Mouse (Mus musculus) liver, adult 2 months (tissue): ENCODE data around the gene Dnajb8. TPM values are rescaled to one million over a fixed set of nuclear protein-coding genes. Genes with fewer than 3 reads are reported as not detected.

Experiments
- DNase-seq: peaks from one replicate; pipeline ENCODE4 v3.0.0-alpha.2; 2011; ENCODE audit warnings: low read depth, low spot score; ENCODE audit errors: extremely low read depth
- H3K27ac ChIP-seq: fragments of 200-500 bp; replicated peaks from 2 replicates; pipeline ENCODE4 v1.5.1; 2012; ENCODE audit warnings: low read depth, mild to moderate bottlenecking, control low read depth, inconsistent platforms, low read length; ENCODE audit not compliant: insufficient read depth
- H3K27me3 ChIP-seq: fragments of 200-500 bp; 2 replicates; pipeline ENCODE4 v1.6.1; 2012; ENCODE audit warnings: mild to moderate bottlenecking, moderate library complexity, low read length, inconsistent platforms; ENCODE audit not compliant: control insufficient read depth, insufficient read depth
- H3K36me3 ChIP-seq: fragments of 200-500 bp; 2 replicates; pipeline ENCODE4 v1.6.1; 2012; ENCODE audit warnings: low read length, inconsistent platforms; ENCODE audit not compliant: control insufficient read depth, insufficient read depth
- H3K4me1 ChIP-seq: fragments of 200-500 bp; 2 replicates; pipeline ENCODE4 v1.6.1; 2011; ENCODE audit warnings: low read length; ENCODE audit not compliant: control insufficient read depth, insufficient read depth
- H3K4me3 ChIP-seq: fragments of 200-500 bp; 2 replicates; pipeline ENCODE4 v1.5.1; 2011; ENCODE audit warnings: low read depth, mild to moderate bottlenecking, control low read depth, low read length, moderate library complexity; ENCODE audit not compliant: insufficient read depth
- H3K79me2 ChIP-seq: fragments of 200-500 bp; 2 replicates; pipeline ENCODE4 v1.6.1; 2012; ENCODE audit warnings: inconsistent platforms, mild to moderate bottlenecking, low read length, moderate library complexity; ENCODE audit not compliant: control insufficient read depth, insufficient read depth
- H3K9ac ChIP-seq: fragments of 200-500 bp; 2 replicates; pipeline ENCODE4 v1.6.1; 2012; ENCODE audit warnings: low read depth, mild to moderate bottlenecking, control low read depth, inconsistent platforms, low read length
- CTCF ChIP-seq: fragments of 200-500 bp; IDR thresholded peaks from 2 replicates; pipeline ENCODE4 v1.5.1; 2011; ENCODE audit warnings: low read depth, low read length, control low read depth
- POLR2A ChIP-seq: fragments of 200-500 bp; IDR thresholded peaks from 2 replicates; pipeline ENCODE4 v1.6.1; 2011; ENCODE audit warnings: low read length, control low read depth; ENCODE audit not compliant: insufficient read depth; ENCODE audit errors: extremely low read depth
- WGBS: fragments of 180-500 bp; shearing (Covaris S2); methylation state at CpG from one replicate; pipeline ENCODE4 v1.1.7; 2018; 5-methylcytosine and 5-hydroxymethylcytosine counted together
- polyA plus RNA-seq: library from polyadenylated mRNA; depleted of rRNA; stranded (reverse); fragments of >200 nt; gene quantifications from 2 replicates; pipeline ENCODE4 v1.2.3, GENCODE M21; 2012
- total RNA-seq: library from RNA; depleted of rRNA; stranded (reverse); fragments of >200 nt; gene quantifications from 2 replicates; pipeline ENCODE4 v1.2.3, GENCODE M21; 2014

Dnajb8 gene
- total and polyA plus RNA-seq, 2 experiments: not detected

DNA sequence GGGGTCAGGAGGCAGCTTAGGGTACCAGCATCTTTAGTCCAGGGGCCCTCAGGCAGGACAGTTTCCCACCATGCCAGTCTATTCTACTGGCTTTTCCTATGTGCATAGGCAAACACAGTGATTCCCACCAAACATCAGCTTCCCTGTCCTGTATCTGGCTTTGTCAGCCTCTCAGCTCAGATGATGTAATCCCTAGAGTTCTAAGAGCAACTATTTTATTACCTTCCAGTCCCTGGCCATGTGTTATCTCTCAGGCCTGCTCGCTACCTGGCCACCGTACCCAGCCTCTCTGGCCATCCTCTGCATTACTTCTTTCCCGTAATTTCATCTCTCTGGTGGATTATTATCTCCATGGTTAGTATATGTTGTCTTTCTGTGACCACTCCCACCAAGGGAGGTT, 38.6 kb downstream of the Dnajb8 start:
- Histone ChIP-seq H3K4me3 (no peak overlapping the region), H3K27ac (no peak overlapping the region), H3K27me3 (no peaks in the 10 kb centered on the region), H3K9ac (no peak overlapping the region), H3K36me3 (no peaks in the 10 kb centered on the region), H3K79me2 (no peaks in the 10 kb centered on the region), H3K4me1 (no peaks in the 10 kb centered on the region)
- TF ChIP-seq POLR2A: no peak
- no peak for TF ChIP-seq CTCF
- DNase-seq: no peak
- 93% methylated on average over 3 of the region's 3 CpGs for WGBS

DNA sequence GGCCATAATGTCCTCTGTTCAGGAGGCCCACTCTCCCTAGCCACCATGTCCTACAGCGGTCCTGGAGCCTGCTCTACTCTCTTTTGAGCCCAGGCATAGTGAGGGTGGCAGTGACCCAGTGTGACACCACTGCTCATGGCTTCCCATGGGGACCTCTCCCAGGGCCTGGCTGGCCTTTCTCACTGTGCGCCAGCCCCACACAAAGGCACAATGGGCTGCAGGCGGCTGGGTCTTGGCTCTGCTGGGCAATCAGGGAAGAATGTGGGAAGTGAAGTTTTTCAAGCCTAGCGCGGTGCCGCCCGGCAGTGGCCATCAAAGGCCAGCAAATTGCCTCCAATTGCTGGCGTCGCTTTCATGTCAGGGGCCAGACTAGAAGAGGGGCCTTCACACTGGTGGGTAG, 40.1 kb downstream of the Dnajb8 start:
- no peak for TF ChIP-seq CTCF
- TF ChIP-seq POLR2A: no peak
- DNase-seq: no peak
- 96% methylated on average over 9 of the region's 9 CpGs for WGBS

DNA sequence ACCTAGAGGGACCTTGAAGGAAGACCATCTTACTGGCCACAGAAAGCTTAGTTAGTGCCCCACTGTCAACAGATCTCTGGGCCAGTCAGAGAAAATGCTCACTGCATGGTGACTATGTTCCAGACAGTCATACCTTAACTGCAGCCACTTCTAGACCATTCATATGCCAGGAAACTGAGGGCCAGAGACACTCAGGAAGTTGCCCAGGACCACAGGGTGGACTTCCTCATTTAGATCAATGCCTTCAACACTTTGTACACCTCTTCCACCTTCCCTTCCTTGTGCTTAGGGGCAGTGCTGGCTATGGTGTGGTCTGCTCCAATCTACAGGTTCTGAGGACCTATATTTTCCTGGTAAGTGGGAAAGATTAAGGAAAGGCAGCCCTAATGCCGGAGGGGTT, 43.3 kb downstream of the Dnajb8 start:
- H3K27ac ChIP-seq: no peak overlapping the region
- TF ChIP-seq CTCF (no peak), POLR2A (no peak)
- no peak for DNase-seq
- H3K4me3 ChIP-seq: no peak overlapping the region
- H3K4me1 ChIP-seq: no peaks in the 10 kb centered on the region
- WGBS: 91% methylated on average over 1 of the region's 1 CpGs
- no peak overlapping the region for H3K9ac ChIP-seq
- H3K79me2 ChIP-seq: no peaks in the 10 kb centered on the region
- H3K27me3 ChIP-seq: no peaks in the 10 kb centered on the region
- H3K36me3 ChIP-seq: no peaks in the 10 kb centered on the region

More for the DNA sequence above, 40.1 kb downstream of the Dnajb8 start:
- no peak overlapping the region for H3K27ac ChIP-seq
- no peaks in the 10 kb centered on the region for H3K36me3 ChIP-seq
- no peak overlapping the region for H3K9ac ChIP-seq
- H3K27me3 ChIP-seq: no peaks in the 10 kb centered on the region
- H3K4me1 ChIP-seq: no peaks in the 10 kb centered on the region
- no peaks in the 10 kb centered on the region for H3K79me2 ChIP-seq
- H3K4me3 ChIP-seq: no peak overlapping the region

DNA sequence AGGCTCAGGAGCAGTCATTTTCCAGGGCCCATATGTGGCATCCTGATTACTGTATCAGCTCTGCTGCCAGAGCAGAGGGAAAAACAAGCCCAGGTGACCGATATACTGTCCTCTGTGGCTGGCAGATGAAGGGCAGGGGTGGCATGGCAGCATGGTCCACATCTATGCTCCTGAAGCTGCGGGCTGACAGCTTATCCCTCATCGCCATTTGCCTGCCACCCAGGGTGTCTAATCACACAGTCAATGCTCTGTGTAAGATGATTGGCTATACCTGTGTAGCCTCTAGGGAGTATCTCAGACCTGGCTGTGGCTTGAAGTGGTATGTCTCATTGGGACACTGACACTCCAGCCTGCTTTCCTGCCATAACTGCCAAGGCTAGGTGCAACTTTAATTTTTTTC, 44.0 kb downstream of the Dnajb8 start:
- no peaks in the 10 kb centered on the region for H3K79me2 ChIP-seq
- 97% methylated on average over 3 of the region's 3 CpGs for WGBS
- H3K27ac ChIP-seq: no peak overlapping the region
- DNase-seq: no peak
- H3K4me1 ChIP-seq: no peaks in the 10 kb centered on the region
- no peaks in the 10 kb centered on the region for H3K36me3 ChIP-seq
- TF ChIP-seq CTCF: no peak
- no peak for TF ChIP-seq POLR2A
- no peak overlapping the region for H3K4me3 ChIP-seq
- no peaks in the 10 kb centered on the region for H3K27me3 ChIP-seq
- H3K9ac ChIP-seq: no peak overlapping the region

DNA sequence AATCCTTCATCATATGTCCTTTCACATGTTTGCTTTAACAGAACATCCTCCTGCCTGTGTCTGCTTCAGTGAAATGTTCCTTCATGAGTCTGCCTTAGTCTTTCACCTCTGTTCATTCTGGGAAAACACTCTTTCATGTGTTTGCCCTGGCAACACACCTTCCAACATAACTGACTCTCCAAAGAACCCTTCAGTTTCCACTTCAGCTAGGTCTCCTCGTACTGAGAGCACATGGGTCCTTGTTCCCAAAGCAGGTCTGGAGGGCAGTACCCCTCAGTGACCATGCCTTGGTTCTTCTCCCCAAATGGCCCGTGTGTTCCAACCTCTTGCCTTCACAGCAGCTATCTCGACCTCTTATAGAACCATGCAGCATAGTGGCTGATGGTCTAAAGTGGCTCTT, 45.0 kb downstream of the Dnajb8 start:
- WGBS: 84% methylated on average over 3 of the region's 3 CpGs
- no peak overlapping the region for H3K9ac ChIP-seq
- H3K27ac ChIP-seq: no peak overlapping the region
- DNase-seq: no peak
- H3K36me3 ChIP-seq: no peaks in the 10 kb centered on the region
- no peaks in the 10 kb centered on the region for H3K79me2 ChIP-seq
- no peak for TF ChIP-seq CTCF
- H3K4me1 ChIP-seq: no peaks in the 10 kb centered on the region
- H3K27me3 ChIP-seq: no peaks in the 10 kb centered on the region
- no peak overlapping the region for H3K4me3 ChIP-seq

DNA sequence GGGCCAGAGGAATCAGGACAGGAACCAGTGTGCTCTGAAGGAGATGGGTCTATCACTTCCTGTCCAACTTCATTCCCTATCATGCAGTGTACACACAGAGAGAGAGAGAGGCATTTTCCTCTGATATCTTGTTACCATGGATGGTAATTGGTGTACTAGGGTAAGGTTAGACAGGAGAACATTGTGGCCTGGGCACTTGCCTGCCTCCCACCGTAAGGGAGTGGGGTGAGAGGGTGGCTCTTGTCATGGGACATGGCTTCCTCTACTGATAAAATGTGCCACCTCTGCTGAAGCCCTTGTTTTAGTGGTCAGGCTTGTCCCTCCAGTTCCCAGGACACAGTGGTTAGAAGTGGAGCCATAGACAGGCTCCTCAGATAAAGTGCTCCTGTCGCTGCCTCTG, 45.9 kb downstream of the Dnajb8 start:
- no peaks in the 10 kb centered on the region for H3K27me3 ChIP-seq
- no peaks in the 10 kb centered on the region for H3K79me2 ChIP-seq
- H3K4me3 ChIP-seq: no peak overlapping the region
- H3K27ac ChIP-seq: no peak overlapping the region
- H3K36me3 ChIP-seq: no peaks in the 10 kb centered on the region
- WGBS: 84% methylated on average over 2 of the region's 2 CpGs
- H3K9ac ChIP-seq: no peak overlapping the region
- no peak for TF ChIP-seq POLR2A
- TF ChIP-seq CTCF: no peak
- no peak for DNase-seq
- no peaks in the 10 kb centered on the region for H3K4me1 ChIP-seq
